Mouse (Mus musculus): ENCODE data around the gene Adgrl3.

Adgrl3 gene

GRCm38 (mm10) chr5:81019590-81020254 lies at the start of gene Adgrl3:
Gene Adgrl3 (plus strand): TSS chr5:81020138.
- no peak for DNase-seq (ENCODE audit: low read depth, low spot score)

GRCm38 (mm10) chr5:81019166-81019565 lies 772 bp upstream of the Adgrl3 start:
- DNase-seq (ENCODE audit: low read depth, low spot score) = no peak

GRCm38 (mm10) chr5:81020281-81021005 lies 505 bp downstream of the Adgrl3 start:
- no peak for DNase-seq (ENCODE audit: low read depth, low spot score)

GRCm38 (mm10) chr5:81021006-81021320 lies 1.0 kb downstream of the Adgrl3 start:
- no peak for DNase-seq (ENCODE audit: low read depth, low spot score)

GRCm38 (mm10) chr5:81021331-81021863 lies 1.5 kb downstream of the Adgrl3 start:
- no peak for DNase-seq (ENCODE audit: low read depth, low spot score)

- DNase-seq (ENCODE audit: low read depth, low spot score) = no peak
Measured at GRCm38 (mm10) chr5:81021864-81022305, 1.9 kb downstream of the Adgrl3 start.

- DNase-seq (ENCODE audit: low read depth, low spot score) = no peak
Measured at GRCm38 (mm10) chr5:81022306-81023071, 2.6 kb downstream of the Adgrl3 start.

- no peak for DNase-seq (ENCODE audit: low read depth, low spot score)
Measured at GRCm38 (mm10) chr5:81023923-81024715, 4.2 kb downstream of the Adgrl3 start.

GRCm38 (mm10) chr5:81028875-81029274 lies 8.9 kb downstream of the Adgrl3 start:
- no peak for DNase-seq (ENCODE audit: low read depth, low spot score)

- no peak for DNase-seq (ENCODE audit: low read depth, low spot score)
Measured at GRCm38 (mm10) chr5:81037091-81037490, 17.2 kb downstream of the Adgrl3 start.

- no peak for DNase-seq (ENCODE audit: low read depth, low spot score)
Measured at GRCm38 (mm10) chr5:81043875-81044274, 23.9 kb downstream of the Adgrl3 start.

GRCm38 (mm10) chr5:81046128-81046527 lies 26.2 kb downstream of the Adgrl3 start:
- no peak for DNase-seq (ENCODE audit: low read depth, low spot score)

- no peak for DNase-seq (ENCODE audit: low read depth, low spot score)
Measured at GRCm38 (mm10) chr5:81054628-81055027, 34.7 kb downstream of the Adgrl3 start.

GRCm38 (mm10) chr5:81055253-81055652 lies 35.3 kb downstream of the Adgrl3 start:
- DNase-seq (ENCODE audit: low read depth, low spot score) = no peak

- no peak for DNase-seq (ENCODE audit: low read depth, low spot score)
Measured at GRCm38 (mm10) chr5:81058122-81058521, 38.2 kb downstream of the Adgrl3 start.

- DNase-seq (ENCODE audit: low read depth, low spot score) = no peak
Measured at GRCm38 (mm10) chr5:81060950-81061349, 41.0 kb downstream of the Adgrl3 start.

- DNase-seq (ENCODE audit: low read depth, low spot score) = no peak
Measured at GRCm38 (mm10) chr5:81061386-81061785, 41.4 kb downstream of the Adgrl3 start.

GRCm38 (mm10) chr5:81064026-81064425 lies 44.1 kb downstream of the Adgrl3 start:
- no peak for DNase-seq (ENCODE audit: low read depth, low spot score)

GRCm38 (mm10) chr5:81068173-81068572 lies 48.2 kb downstream of the Adgrl3 start:
- DNase-seq (ENCODE audit: low read depth, low spot score) = no peak

- no peak for DNase-seq (ENCODE audit: low read depth, low spot score)
Measured at GRCm38 (mm10) chr5:81068839-81069238, 48.9 kb downstream of the Adgrl3 start.

GRCm38 (mm10) chr5:81072888-81073287 lies 53.0 kb downstream of the Adgrl3 start:
- DNase-seq (ENCODE audit: low read depth, low spot score) = no peak
